Mouse (Mus musculus): ENCODE data around the gene Kidins220. TPM values are rescaled to one million over a fixed set of nuclear protein-coding genes. Genes with fewer than 3 reads are reported as not detected.

Gene Kidins220
- polyA plus RNA-seq, 1 experiment, result 85.7 TPM

DNA sequence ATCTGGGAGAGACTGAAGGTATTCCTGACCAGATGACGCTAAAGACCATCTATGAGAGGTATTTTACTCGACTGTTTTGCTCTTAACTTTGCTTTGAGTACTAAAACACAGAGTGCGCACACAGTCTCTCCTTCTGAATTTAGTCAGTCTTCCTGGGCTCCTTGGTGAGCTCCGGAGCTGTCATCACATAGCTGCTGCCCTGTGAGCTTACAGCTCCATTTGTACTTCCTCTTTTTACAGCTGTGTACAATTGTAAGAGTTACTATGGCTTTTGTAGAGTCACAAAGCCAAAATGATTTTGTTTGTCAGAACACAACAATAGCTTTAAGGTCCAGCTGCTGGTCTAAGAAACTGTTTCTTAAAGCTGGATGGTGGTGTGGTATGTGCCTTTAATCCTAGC is 42.3 kb downstream of the Kidins220 start:
- Histone ChIP-seq H3K4me1 (ENCODE audit: control insufficient read depth, insufficient read depth, low read length) (peaks cover 20% of the 10 kb centered on the region), H3K27ac (ENCODE audit: insufficient read depth, low read length) (no peak overlapping the region), H3K4me3 (ENCODE audit: insufficient read depth, low read length) (no peak overlapping the region)
- TF ChIP-seq POLR2A (IDR thresholded peaks at IDR 0.05; ENCODE audit: low read depth, low read length), result no peak
- TF ChIP-seq CTCF (IDR thresholded peaks at IDR 0.05; ENCODE audit: borderline replicate concordance, insufficient read depth, low read length), result no peak

DNA sequence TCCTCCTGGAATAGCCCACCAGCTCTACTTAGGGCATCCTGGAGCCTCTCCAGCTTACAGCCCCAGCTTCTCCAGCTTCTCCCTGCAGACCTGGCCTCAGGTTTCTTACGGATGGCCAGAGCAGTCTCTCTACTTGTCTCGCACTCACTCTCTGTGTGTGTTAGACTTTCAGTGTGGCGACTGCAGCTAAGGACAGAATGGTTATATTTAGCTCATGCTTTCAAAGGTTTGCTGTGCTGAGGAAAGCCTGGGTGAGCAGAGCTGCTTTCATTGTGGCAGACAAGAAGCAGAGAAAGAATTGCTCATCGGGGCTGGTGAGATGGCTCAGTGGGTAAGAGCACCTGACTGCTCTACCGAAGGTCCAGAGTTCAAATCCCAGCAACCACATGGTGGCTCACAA is 46.3 kb downstream of the Kidins220 start:
- Histone ChIP-seq H3K4me3 (ENCODE audit: insufficient read depth, low read length) (no peak overlapping the region), H3K27ac (ENCODE audit: insufficient read depth, low read length) (no peak overlapping the region), H3K4me1 (ENCODE audit: control insufficient read depth, insufficient read depth, low read length) (no peaks in the 10 kb centered on the region)
- no peak for TF ChIP-seq POLR2A (IDR thresholded peaks at IDR 0.05; ENCODE audit: low read depth, low read length)
- no peak for TF ChIP-seq CTCF (IDR thresholded peaks at IDR 0.05; ENCODE audit: borderline replicate concordance, insufficient read depth, low read length)

DNA sequence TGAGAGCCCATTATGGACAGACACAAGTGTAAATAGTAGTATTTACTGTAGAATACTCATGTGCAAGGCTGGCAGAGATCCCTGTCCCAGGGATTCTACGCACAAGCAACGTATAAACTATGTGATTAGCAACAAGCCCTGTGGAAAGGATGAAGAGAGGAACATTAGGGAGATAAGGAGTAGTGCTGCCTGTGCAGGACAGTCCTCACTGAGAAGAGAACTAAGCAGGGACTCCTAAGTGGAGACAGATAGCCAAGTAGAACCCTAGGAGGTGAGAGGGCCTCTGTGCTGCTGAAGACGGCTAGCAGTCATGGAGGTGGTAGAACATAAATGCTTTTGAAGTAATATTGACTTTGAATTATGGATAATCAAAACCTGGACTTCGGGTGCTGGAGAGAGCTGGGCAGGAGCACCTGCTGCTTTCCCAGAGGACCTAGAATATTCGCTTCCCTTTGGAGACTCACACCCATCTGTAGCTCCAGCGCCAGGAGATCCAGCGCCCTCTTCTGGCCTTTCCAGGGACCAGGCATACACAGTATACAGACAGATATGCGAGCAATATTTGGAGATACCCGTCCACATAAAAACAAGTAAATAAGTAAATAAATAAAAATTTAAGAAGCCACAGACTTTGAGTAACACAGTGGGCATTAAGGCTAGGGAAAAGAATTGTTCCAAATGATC is 50.3 kb downstream of the Kidins220 start:
- Histone ChIP-seq H3K4me3 (ENCODE audit: insufficient read depth, low read length) (no peak overlapping the region), H3K27ac (ENCODE audit: insufficient read depth, low read length) (no peak overlapping the region), H3K4me1 (ENCODE audit: control insufficient read depth, insufficient read depth, low read length) (no peaks in the 10 kb centered on the region)
- TF ChIP-seq CTCF (IDR thresholded peaks at IDR 0.05; ENCODE audit: borderline replicate concordance, insufficient read depth, low read length) (no peak), POLR2A (IDR thresholded peaks at IDR 0.05; ENCODE audit: low read depth, low read length) (no peak)

DNA sequence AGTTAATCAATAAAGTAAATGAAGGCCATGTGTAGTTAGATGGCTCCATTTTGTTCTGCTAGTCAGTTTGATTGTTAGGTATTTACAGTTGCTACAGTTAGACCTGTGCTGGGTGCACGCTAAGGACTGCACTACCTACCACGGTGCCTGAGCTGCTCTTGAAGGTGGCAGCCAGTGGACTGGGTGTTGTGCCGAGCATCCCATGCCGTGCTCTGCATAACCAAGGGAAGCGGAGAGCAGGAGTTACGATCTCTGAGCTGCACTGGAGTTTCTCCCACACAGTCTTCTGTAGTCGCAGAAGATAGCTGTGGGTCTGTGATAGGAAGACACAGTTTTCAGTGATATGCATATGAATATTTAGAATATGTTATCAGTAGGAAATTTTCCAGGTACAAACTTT is 51.6 kb downstream of the Kidins220 start:
- H3K4me3 ChIP-seq (ENCODE audit: insufficient read depth, low read length), result no peak overlapping the region
- TF ChIP-seq CTCF (IDR thresholded peaks at IDR 0.05; ENCODE audit: borderline replicate concordance, insufficient read depth, low read length), result no peak
- TF ChIP-seq POLR2A (IDR thresholded peaks at IDR 0.05; ENCODE audit: low read depth, low read length), result no peak
- no peak overlapping the region for H3K27ac ChIP-seq (ENCODE audit: insufficient read depth, low read length)
- no peaks in the 10 kb centered on the region for H3K4me1 ChIP-seq (ENCODE audit: control insufficient read depth, insufficient read depth, low read length)

DNA sequence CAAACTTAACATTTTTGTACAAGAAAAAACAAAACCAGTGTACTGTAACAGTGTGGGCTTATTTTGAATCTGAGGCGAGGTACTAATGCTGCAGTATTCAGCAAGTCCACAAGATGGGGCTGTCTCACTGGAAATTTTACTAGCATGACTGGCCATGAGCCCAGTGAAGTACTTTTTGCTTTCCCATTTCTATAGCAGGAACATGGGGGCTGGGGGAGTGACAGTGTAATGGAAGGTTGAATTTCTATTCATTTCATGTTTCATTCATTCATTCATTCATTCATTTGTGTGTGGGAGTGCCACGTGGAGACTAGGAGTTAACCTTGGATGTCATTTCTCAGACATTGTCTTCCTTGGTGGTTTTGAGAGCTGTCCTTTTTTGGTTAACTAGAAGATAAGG is 52.7 kb downstream of the Kidins220 start:
- TF ChIP-seq POLR2A (IDR thresholded peaks at IDR 0.05; ENCODE audit: low read depth, low read length), result no peak
- no peak for TF ChIP-seq CTCF (IDR thresholded peaks at IDR 0.05; ENCODE audit: borderline replicate concordance, insufficient read depth, low read length)
- H3K27ac ChIP-seq (ENCODE audit: insufficient read depth, low read length), result no peak overlapping the region
- no peaks in the 10 kb centered on the region for H3K4me1 ChIP-seq (ENCODE audit: control insufficient read depth, insufficient read depth, low read length)
- H3K4me3 ChIP-seq (ENCODE audit: insufficient read depth, low read length), result no peak overlapping the region

DNA sequence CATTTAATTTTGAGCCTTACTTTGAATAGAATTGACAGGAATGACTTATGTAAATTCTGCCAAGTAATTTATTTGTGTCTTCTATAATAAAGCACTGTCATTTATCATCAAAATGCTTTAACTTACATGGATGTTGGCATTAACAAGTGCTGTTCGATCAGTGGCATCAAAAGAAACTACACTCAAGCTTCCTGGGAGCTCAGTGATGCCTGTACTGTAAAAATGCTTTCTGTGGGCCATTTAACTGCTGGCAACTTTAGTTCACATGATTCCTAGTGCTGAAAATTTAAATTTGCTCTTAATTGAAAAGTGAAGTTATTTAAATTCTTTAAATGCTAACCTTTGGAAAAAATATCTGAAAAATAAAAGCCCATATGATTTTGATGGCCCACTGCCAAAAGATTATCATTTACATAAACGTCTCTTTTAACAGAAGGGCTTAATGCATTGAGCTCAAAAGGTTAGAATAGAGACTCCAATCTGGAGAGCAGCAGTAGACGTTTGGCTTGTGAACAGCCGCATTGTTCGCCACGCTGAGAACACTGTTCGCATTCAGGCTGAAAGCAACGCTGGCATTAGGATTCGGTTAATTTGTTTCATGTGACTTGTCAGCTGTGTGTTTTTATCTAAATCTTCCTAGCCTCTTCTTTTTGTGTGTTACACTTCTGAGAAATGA is 59.1 kb downstream of the Kidins220 start:
- no peaks in the 10 kb centered on the region for H3K4me1 ChIP-seq (ENCODE audit: control insufficient read depth, insufficient read depth, low read length)
- H3K27ac ChIP-seq (ENCODE audit: insufficient read depth, low read length), result no peak overlapping the region
- TF ChIP-seq POLR2A (IDR thresholded peaks at IDR 0.05; ENCODE audit: low read depth, low read length) (no peak), CTCF (IDR thresholded peaks at IDR 0.05; ENCODE audit: borderline replicate concordance, insufficient read depth, low read length) (no peak)
- H3K4me3 ChIP-seq (ENCODE audit: insufficient read depth, low read length), result no peak overlapping the region

DNA sequence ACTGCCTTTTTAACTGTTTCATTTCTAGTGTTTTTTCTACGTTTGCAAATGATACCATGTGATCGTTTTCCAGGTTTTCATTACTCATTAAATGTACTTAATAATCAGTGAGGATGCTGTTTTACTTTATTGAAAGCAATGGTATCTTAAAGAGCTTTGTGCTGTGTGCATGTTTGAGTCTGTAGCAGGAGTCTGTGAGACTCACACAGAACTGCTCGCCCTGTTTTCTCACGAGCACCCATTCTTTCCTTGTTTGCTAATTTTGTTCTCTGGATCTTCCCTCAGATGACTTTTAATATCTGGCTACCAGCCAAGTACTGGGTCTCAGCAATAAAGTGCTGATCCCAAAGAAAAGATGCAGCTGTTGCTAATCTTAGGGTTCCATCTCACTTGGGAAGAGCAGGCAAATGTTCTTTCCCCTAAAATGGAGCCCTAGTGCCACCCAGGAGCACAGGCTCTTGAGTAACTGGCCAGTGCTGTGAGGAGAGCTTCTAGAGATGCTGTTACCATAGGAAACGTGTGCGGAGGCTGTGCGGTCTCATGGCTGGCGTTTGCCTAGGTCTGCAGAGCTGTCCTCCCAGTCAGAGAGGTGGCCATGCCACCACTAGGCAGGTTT is 59.7 kb downstream of the Kidins220 start:
- Histone ChIP-seq H3K4me1 (ENCODE audit: control insufficient read depth, insufficient read depth, low read length) (no peaks in the 10 kb centered on the region), H3K4me3 (ENCODE audit: insufficient read depth, low read length) (no peak overlapping the region), H3K27ac (ENCODE audit: insufficient read depth, low read length) (no peak overlapping the region)
- TF ChIP-seq CTCF (IDR thresholded peaks at IDR 0.05; ENCODE audit: borderline replicate concordance, insufficient read depth, low read length), result no peak
- TF ChIP-seq POLR2A (IDR thresholded peaks at IDR 0.05; ENCODE audit: low read depth, low read length), result no peak

DNA sequence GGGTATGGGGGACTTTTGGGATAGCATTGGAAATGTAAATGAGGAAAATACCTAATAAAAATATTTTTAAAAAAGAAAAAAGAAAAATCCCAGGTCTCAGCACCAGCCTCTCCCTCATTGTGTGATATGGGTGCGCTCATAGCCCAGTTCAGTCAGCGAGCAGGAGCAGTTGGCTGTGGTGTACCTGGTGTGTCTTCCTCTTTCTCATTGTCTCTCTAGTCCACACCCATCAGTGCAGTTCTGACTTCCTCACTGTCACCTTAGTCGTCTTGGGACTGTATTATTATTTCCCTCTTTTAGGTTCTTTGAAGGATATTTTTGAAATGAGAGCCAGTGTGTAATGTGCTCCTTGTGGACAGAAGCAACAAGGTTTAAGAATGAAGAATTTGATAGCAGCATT is 61.3 kb downstream of the Kidins220 start:
- H3K27ac ChIP-seq (ENCODE audit: insufficient read depth, low read length), result no peak overlapping the region
- H3K4me3 ChIP-seq (ENCODE audit: insufficient read depth, low read length), result no peak overlapping the region
- no peaks in the 10 kb centered on the region for H3K4me1 ChIP-seq (ENCODE audit: control insufficient read depth, insufficient read depth, low read length)
- TF ChIP-seq POLR2A (IDR thresholded peaks at IDR 0.05; ENCODE audit: low read depth, low read length), result no peak

DNA sequence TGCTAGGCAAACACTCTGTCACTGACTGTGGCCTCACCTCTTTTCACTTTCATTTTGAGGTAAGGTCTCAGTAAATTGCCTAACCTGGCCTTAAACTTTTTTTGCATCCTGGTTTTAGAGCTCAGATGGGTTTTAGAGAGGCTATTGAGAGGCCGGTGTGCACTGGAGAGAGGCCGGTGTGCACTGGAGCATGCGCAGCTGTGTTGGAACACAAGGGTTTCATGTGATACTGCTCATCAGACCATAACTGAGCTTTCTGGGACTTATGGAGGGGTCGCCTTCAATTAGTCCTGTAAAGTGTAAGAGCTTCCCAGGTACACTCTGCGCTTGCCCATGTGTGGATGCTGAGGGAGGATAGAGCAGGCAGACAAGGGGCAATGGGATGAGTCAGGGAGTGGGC is 62.5 kb downstream of the Kidins220 start:
- H3K4me1 ChIP-seq (ENCODE audit: control insufficient read depth, insufficient read depth, low read length), result no peaks in the 10 kb centered on the region
- H3K4me3 ChIP-seq (ENCODE audit: insufficient read depth, low read length), result no peak overlapping the region
- no peak for TF ChIP-seq POLR2A (IDR thresholded peaks at IDR 0.05; ENCODE audit: low read depth, low read length)
- TF ChIP-seq CTCF (IDR thresholded peaks at IDR 0.05; ENCODE audit: borderline replicate concordance, insufficient read depth, low read length), result no peak
- no peak overlapping the region for H3K27ac ChIP-seq (ENCODE audit: insufficient read depth, low read length)
